Mouse (Mus musculus): ENCODE measurements around the gene Gpatch4.
A peak's percentile ranks its signal among the peaks of the same experiment; 100 is the strongest.

The Gpatch4 gene

GRCm38 (mm10) chr3:88042661-88043421 lies at the start of gene Gpatch4:
Gene Gpatch4, plus strand, starts transcription at chr3:88043108.
- DNase-seq (ENCODE audit: low spot score): peak; percentile 74

GRCm38 (mm10) chr3:87993436-87993835 lies 49.5 kb upstream of the Gpatch4 start:
- DNase-seq (ENCODE audit: low spot score): no peak

DNA sequence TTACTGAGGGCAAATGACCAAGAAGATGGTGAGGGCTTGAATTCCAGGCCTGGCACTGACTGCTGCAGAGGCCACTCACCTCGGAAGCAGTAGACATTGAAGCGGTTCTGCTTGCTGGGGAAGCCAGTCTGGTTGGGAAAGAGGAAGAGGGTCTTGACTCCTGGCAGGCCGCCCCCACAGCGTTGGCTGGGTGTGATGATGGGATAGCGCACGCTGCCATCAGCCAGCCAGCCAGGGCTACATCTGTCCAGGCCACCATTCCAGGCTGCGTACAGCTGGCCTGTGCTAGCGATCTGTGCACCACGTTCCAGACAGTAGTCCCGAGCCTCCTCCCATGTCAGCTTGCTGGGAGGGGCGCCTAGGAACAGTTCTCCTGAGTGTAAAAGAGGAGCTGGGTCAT lies 47.6 kb upstream of the Gpatch4 start:
- DNase-seq (ENCODE audit: low spot score): no peak

GRCm38 (mm10) chr3:87996401-87996800 lies 46.5 kb upstream of the Gpatch4 start:
- DNase-seq (ENCODE audit: low spot score): no peak

DNA sequence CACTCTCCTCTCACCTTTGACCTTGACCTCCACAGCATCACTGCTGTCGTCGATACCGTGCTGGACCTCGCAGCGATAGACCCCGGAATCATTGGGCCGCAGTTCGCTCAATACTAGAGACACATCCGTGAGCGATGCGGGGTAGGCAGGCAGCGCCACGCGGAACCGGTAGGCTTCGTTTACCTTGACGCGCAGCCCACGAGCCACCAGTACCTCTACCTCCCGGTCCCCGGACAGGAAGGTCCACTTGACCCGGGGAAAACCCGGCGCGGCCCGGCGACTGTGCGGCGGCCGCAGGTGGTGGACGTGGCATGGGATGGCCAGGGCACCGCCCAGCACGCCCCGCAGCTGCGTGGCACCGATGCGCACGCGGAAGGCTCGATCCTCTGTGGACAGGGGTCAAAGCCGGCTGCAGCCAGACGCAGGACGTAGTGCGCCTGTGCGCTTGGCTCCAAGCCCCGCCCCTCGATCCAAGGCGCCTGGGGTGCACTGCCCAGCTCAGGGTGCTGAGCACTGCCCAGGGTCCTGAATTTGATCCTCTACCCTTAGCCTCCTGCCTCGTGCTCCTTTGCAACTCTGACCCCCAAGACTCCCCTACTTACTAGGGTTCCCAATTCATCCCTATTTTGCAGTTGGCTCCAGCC lies 45.8 kb upstream of the Gpatch4 start:
- peak; percentile 27 for DNase-seq (ENCODE audit: low spot score)

GRCm38 (mm10) chr3:87998747-87999146 lies 44.2 kb upstream of the Gpatch4 start:
- DNase-seq (ENCODE audit: low spot score): no peak

GRCm38 (mm10) chr3:87999243-87999895 lies 43.5 kb upstream of the Gpatch4 start:
- no peak for DNase-seq (ENCODE audit: low spot score)

GRCm38 (mm10) chr3:88000181-88000580 lies 42.7 kb upstream of the Gpatch4 start, which contains the start of gene Bcan:
Gene Bcan, minus strand, starts transcription at chr3:88000230.
- DNase-seq (ENCODE audit: low spot score): no peak

GRCm38 (mm10) chr3:88000816-88001595 lies 41.9 kb upstream of the Gpatch4 start:
- DNase-seq (ENCODE audit: low spot score): no peak

DNA sequence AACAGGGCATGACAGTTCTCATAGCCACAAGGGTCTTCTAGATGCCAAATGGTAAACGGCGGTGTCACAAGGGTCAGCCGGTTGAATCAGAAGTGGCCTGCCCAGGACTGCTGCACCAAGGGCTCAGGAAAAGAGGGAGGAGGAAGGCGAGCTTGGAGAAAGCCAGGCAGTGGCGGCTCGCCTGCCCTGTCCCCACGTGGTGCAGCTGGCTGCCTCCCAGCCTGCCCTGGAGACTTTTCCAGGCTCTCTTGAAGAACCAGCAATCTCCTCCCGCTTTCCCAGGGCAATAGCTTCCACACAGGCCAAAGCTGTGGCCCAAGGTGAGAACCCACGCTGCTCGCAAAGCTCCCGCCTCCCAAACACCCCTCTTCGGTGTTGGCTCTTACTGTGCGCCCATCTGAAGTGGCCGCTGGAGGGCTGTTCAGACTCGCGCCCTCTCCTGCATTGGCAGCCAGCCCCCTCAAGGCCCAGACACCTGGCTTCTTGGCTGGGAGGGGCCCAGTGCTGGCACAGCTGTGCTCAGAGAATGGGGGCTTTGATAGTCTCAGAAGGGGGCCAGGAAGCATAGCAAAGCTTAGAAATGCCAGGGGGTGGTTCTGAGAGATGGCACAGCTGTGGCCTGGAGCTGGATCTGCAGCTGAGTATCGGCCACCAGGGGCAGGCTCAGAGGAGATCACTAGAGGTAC lies 40.5 kb upstream of the Gpatch4 start:
- no peak for DNase-seq (ENCODE audit: low spot score)

DNA sequence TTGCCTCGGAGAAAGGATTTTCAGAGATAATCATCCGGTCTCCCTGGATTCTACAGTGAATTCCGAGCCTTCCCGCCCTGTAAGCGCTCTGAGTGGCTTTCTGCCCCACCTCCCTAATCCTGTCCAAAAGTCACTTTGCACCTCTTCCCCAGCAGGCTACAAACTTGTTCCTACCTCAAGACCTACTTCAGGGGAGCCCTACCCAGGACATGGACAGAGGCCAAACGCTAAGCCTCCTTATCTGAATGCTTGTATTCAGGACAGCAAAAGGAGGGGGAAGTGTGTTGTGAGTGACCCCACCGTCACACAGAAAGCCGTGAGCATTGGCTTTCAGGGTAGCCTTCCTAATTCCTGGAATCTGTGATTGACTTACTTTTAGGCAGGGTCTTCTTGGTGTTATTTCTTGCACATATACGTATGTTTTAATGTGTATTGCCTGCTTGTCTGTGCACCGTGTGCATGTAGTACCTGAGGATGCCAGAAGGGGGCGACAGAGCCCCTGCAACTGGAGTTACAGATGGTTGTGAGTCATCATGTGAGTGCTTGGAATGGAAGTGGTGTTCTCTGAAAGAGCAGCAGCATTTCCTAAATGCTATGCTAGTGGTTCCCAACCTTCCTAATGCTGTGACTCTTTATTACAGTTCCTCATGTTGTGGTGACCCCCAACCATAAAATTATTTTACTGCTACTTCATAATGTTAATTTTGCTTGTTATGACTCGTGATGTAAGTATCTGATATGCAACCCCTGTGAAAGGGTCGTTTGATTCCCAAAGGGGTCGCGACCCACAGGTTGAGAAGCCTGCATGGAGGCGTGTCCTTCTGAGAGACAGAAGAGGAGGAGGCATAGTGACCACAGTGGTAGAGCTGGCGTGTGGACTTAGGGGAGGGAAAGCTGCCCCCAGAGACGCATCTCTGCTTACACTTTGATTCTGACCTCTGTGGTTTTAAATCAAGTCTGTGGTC lies 36.8 kb upstream of the Gpatch4 start:
- DNase-seq (ENCODE audit: low spot score): no peak

DNA sequence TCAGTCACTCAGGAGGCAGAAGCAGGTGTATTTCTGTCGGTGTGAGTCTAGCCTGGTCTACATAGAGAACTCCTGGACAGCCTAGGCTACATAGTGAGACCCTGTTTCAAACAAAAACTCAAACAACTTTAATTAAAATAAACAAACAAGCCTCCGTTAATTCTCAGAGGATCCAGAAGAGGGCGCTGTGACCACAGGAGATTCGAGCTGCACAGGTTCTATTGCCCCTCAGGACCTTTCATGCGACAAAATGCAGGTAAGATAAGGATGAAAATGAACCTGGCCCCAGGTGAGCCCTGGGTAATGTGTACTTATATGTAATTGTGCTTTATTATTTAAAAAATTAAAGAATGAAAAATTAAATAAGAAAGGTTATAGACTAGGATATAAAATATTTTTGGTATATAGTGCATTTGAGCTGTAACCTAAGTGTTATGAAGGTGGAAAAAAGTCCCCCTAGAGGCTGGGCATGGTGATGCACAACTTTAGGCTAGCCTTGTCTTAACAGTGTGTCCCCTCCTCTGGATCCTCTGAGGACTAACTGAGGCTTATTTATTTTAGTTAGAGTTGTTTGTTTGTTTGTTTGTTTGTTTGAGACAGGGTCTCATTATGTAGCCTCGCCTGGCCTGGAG lies 32.2 kb upstream of the Gpatch4 start:
- no peak for DNase-seq (ENCODE audit: low spot score)

DNA sequence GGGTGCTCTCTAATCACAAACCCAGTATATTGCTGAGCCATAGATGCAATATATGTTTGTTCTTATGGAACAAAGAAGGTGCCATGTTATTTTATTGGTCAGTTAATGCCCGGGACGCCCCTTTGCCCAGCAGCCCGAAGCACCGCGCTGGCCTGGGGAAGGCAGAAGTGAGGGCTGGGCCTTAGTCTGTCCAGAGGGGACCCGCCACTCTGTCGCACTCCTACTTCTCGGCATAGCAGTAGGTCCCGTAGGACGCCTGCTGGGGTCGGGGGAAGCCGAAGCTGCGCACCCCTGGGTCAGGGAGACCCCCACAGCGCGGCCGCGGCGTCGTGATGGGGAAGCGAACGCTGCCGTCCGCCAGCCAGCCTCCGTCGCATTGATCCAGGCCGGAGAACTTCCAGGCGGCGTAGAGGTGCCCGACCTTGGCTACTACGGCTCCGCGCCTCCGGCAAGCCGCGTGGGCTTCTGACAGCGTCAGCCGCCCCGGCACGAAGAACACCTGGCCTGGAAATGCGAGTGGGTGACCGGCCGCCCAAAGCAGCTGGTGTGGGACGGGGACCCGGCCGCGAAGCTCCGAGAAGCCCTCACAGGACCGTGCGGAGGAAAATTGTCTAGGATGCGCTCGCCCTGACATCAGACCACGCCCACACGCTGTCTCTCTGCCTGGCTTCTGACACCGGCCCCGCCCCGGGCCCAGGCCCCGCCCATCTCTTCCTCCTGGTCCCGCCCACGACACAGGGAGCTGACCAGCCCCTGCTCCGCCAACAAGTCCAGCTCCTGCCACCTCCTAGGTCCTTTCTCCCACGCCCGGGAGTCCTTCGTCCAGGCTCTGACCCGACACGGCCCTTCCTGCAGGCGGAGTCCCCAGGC lies 20.4 kb upstream of the Gpatch4 start:
- peak; percentile 83 for DNase-seq (ENCODE audit: low spot score)

DNA sequence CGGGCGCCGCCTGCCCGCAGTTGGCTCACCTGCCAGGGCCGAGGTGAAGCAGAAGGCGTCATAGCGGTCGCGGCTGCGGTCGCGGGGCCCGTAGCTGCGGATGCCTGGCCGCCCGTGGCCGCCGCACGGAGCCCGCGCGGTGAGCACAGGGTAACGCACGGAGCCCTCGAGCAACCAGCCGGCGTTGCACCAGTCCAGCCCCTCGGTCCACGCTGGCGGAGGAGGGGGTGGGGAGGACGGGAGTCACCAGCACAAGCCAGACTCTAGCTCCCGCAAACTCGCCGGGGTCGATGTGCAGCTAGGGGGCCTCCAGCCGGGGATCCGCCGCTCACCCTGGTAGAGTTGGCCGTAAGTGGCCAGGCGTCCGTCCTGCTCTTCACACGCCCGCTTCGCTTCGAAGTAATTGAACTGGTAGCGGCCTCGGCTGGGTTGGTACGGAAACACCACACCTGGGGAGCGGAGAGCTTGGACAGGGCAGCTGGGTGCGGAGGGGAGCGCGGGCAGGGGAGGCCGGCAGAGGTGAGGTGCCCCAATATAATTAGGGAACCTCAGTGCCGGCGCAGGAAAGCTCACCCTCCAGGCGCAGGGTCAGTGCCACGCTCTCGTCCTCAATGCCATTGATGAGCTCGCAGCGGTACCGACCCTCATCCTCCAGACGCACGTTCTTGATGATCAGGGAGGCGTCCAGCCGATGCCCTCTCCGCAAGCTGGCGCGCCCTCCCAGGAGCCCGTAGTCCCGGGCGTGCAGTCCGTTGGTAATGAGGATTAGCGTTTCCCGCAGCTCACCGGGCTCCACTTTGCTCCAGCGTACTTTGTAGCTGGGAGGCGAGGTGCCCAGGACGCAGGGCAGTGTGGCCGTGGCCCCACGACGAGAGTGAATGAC lies 19.5 kb upstream of the Gpatch4 start:
- peak; percentile 8 for DNase-seq (ENCODE audit: low spot score)

DNA sequence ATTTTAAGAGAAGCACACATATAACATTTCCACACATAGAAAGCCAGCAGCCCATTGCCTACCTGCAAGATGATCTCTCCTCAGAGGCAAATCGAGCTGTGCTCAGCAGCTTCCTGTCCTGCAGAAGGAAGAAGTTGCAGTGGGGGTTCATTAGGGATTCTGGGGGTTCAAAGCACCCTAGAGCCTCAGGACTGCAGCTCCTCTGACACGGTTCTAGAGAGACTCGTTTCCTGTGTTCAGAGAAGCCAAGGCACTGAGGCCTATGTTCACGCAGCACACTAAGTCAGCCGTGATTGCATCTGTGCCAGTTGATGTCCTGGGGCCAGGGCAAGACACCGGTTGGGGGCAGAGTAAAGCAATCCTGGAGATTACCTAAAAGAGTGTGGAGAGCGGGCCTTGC lies 16.1 kb upstream of the Gpatch4 start:
- no peak for DNase-seq (ENCODE audit: low spot score)

DNA sequence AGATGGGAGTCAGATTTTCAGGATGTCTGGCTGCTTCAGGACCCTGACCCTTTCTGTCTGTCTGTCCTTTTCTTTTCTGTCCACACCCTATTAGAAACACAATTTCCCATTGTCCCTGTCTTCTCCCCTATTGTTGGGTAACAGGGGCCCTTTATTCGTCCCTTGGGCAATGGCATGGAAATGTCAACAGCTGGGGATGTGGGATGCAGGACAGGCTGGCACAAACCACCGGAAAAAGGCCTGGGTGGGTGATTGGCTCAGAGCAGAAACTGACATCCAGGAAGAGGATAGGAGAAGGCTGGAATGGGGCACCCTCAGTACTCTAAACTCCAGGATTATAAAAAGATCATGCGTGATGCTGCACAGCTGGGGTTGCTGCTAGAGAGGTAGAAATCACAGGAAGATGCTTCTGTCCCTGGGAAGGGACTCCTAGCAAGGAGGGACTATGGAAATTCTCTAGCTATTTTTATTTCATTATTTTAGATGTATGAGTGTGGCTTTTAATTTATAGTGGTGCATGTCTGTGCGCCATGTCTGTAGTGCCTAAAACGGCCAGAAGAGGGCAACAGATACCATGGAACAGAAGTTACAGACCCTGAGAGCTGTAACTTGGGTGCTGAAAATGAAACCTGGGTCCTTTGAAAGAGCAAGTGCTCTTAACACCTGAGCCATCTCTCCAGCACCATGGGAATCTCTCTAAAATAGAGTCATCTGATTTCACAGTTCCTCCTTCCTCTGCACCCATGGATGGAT lies 15.3 kb upstream of the Gpatch4 start, which contains the start of gene Hapln2:
Gene Hapln2, minus strand, starts transcription at position 150 of the 753 bp plus-strand sequence.
- DNase-seq (ENCODE audit: low spot score): no peak
